Mouse (Mus musculus) inflammation-experienced regulatory T-cells, adult 6 months (primary cell): ENCODE measurements around the gene Ackr2. TPM values are rescaled to one million over a fixed set of nuclear protein-coding genes. Genes with fewer than 3 reads are reported as not detected.

Experiments used
- ATAC-seq: one replicate; pipeline ENCODE4 v1.8.0; 2017
- polyA plus RNA-seq, 3 experiments: library from polyadenylated mRNA; unstranded; fragments of 100-300 nt; shearing (Covaris generic); gene quantifications; one replicate each; pipeline ENCODE4 v1.2.1; 2017

Gene Ackr2
- not detected for polyA plus RNA-seq

DNA sequence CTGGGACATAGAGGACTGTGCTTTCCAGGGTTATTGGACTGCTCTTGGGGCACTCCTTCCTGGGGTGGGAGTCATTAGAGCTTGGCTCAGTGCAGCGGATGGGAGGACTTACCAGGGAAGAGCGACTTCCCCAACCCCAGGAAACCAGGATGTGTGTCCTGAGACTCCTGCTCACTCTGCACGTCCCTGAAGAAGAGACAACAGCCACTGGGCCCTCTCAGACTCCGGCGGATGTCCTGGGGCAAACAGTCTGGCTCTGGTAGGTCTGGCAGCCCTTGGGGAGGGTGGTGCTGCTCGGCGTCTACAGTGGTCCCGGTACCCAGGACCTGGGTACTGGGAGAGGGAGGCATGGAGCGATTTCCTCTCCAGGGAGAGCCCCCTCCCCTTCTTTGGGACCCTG lies at the start of gene Ackr2:
Gene Ackr2 (plus strand): TSS at position 111 of the 400 bp plus-strand sequence.
- no peak for ATAC-seq

- ATAC-seq, result no peak
These were observed 43.9 kb upstream of the Ackr2 start for GRCm38 (mm10) chr9:121854246-121854645.

DNA sequence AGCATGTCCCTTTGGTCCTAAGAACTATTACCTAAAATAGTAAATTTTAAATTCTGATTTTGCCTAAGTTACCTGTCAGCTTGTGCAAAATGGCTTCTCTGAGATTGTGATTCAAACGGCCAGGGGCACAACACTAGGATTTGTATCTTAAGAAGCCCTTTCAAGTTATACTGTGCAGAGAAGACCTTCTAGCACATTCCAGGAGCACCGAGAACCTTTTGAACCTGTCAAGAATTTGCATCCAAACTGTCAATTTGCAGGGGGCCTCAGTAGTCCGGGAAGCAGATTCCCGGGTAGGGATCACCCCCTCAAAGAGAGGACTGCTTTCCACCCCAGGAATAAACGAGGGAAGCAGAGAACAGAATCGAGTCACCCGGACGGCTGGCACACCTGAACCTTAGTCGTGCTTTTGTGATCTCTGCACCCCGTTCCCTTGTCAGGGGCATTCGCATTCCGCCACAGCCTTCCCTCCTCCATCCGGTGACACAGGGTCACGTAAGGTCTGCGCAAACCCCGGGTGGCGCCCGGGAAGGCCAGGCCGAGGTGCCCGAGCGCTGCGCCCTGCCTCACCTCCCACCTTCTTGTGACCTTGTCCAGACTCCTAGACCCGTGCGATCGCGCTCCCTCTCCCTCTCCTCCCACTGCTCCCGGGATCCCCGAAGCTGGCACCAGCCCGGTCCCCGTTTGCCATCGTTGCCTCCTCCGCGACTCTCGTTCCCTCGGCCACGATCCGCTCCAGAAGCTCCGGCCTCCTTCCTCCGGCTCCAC lies 41.3 kb upstream of the Ackr2 start:
- ATAC-seq, result peak; percentile 53

DNA sequence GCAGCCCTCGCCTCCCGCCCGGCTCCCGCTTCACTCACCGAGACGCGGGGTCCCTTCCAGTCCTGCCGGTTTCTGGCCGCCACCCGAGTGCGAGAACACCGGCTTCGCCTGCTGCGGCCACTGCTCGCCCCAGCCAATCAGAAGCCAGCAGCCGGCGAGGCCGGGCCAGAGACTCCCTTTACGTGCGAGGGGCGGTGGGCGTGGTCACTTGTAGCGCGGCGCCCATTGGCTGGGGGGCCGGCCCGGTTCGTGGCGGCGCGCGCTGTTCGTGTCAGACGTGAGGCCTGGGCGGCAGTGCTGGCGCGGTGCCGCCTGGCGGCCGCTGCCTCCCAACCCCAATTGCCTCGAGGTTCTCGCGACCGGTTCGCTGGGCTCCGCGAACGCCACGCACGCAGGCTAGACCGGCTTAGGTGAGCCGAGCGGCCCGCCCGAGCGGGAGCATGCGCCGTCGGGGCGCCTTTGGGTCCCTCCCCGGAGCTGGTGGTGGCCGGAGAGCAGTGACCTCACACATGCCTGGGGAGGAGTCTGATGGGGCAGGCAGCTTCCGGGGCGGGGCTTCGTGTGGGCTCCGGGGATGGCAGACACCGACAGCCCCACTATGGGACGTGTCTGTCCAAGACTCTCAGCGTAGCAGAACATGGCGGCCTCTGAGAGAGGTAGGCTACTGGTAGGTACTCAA lies 40.5 kb upstream of the Ackr2 start:
- peak; percentile 91 for ATAC-seq

- ATAC-seq, result no peak
These were observed 40.0 kb upstream of the Ackr2 start, which contains the start of gene Higd1a for GRCm38 (mm10) chr9:121858153-121858488. TSS of gene Higd1a (minus strand) at chr9:121858362.

DNA sequence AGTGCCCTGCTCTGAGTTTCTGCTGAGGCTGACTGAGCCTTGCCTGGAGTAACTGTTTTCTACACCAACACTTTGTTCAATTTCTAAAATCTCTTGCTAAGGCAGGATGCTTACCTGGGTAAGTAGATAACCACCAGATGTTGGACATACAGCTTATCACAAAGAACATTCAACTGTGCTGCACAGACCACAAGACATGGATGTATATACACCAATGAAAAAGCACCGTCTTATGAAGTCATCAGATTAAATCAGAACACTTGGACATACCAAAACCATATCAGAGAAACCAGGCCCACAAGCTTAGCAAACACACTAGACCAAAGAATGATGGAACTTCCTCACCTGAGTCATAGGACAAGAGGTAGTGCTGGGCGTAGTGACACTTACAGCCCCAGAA lies 38.8 kb upstream of the Ackr2 start:
- ATAC-seq, result no peak

DNA sequence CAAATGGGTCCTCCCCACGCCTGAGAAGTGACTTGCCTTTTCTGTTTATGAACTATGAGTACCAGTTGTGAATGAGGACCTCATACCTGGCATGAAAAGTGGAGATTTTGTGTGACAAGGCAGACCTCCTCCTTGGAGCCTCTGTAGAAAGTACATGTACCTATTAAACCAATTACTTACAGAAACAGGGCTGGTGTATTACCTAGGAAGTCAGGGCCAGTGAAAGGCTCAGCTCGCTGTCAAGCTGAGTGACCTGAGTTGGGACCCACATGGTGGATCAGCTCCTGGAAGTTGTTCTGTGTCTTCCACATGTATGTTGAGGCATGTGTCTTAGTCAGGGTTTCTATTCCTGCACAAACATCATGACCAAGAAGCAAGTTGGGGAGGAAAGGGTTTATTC lies 37.2 kb upstream of the Ackr2 start:
- no peak for ATAC-seq

- ATAC-seq, result no peak
These were observed 33.3 kb upstream of the Ackr2 start for GRCm38 (mm10) chr9:121864837-121865236.

- ATAC-seq, result no peak
These were observed 32.6 kb upstream of the Ackr2 start for GRCm38 (mm10) chr9:121865425-121866008.

DNA sequence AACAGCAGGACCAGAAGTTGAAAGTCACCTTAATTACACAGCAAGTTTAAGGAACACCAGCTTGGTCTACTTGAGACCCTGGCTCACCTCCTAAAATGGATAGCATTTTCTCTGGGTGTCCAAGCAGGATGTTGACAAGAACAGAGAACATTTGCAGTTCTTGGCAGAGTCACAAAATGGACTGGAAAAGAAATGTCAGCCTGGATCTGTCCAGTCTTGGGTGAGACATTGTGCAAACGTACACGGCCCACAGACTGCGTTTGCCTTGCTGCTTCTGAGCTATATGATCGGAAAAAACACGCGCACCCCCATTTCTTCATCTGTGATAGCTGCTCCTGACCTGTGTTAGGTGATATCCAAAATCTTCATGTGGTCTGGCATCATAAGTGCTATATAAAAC lies 30.5 kb upstream of the Ackr2 start:
- no peak for ATAC-seq

GRCm38 (mm10) chr9:121868236-121868635 lies 29.9 kb upstream of the Ackr2 start:
- no peak for ATAC-seq

GRCm38 (mm10) chr9:121869432-121869831 lies 28.7 kb upstream of the Ackr2 start:
- ATAC-seq, result no peak

- no peak for ATAC-seq
These were observed 28.1 kb upstream of the Ackr2 start for GRCm38 (mm10) chr9:121869973-121870515.

GRCm38 (mm10) chr9:121872062-121872683 lies 26.0 kb upstream of the Ackr2 start:
- ATAC-seq, result no peak

DNA sequence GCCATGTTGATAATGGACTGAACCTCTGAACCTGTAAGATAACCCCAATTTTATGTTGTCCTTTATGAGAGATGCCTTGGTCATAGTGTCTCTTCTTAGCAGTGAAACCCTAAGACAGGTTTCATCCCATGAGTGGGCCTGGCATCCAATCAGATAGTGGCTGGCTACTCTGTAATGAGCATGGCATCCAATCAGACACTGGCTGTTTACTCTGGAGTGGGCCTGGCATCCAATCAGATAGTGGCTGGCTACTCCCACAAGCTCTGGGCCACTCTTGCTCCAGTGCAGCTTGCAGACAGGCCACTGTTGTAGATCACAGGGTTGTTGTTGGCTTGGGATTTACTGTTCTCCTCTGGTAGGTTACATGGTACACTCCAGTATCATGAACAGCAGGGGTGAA lies 24.6 kb upstream of the Ackr2 start:
- no peak for ATAC-seq

- ATAC-seq, result no peak
These were observed 21.0 kb upstream of the Ackr2 start for GRCm38 (mm10) chr9:121877052-121877740.

GRCm38 (mm10) chr9:121880840-121881239 lies 17.3 kb upstream of the Ackr2 start:
- peak; percentile 75 for ATAC-seq

DNA sequence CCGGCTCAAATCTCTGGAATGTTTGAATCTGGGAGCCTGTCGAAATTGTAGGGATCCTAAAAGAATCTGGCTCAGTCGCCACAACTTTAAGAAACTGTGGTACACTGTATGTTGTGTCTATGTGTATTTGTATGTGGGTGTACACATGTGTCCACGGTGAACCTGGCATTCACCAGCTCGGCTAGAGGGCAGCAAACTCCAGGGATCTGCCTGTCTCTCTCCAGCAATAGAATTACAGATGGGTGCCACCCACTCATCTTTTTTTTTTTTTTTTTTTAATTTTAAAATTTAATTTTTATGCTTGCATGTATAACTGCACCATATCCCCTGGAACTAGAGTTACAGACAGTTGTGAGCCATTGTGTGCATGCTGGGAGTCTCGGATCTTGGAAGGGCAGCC lies 16.9 kb upstream of the Ackr2 start:
- ATAC-seq, result no peak

GRCm38 (mm10) chr9:121882015-121882457 lies 16.1 kb upstream of the Ackr2 start:
- ATAC-seq, result no peak

- ATAC-seq, result no peak
These were observed 8.2 kb upstream of the Ackr2 start for GRCm38 (mm10) chr9:121889927-121890440.

DNA sequence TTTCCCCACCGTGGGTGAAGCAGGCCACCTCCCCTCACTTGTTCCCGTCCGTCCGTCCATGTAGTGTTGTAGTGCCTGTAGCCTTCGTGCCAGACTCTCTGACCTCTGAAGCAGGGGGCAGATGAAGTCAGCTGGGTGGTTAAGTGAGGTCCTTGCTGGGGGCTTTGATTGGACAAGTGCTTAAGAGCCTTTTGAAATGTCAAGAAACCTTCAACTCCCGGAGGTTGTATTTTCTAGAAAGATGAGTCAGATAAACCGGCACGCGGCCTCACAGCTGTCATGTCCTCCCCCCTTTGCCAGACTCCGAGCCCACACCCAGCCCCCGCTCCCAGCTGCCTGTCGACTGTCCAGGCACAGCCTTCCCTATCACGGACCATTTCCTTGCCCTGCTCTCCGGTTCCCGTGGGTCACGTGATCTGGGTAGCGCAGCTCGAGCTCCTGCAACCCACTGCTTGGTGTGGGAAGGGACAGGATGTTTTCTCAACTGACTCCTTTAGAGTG lies 7.7 kb upstream of the Ackr2 start:
- ATAC-seq, result no peak

- ATAC-seq, result no peak
These were observed 6.9 kb upstream of the Ackr2 start for GRCm38 (mm10) chr9:121891301-121891700.
